Mouse (Mus musculus) MEL (cell line): ENCODE data around the gene Pi4k2a. TPM values are rescaled to one million over a fixed set of nuclear protein-coding genes. Genes with fewer than 3 reads are reported as not detected.

Experiments used
- DNase-seq: peaks from one replicate; pipeline ENCODE4 v3.0.0; 2011; ENCODE audit warnings: low read depth, low spot score
- H3K27ac ChIP-seq: 2 replicates; pipeline ENCODE4 v1.5.1; 2012; ENCODE audit warnings: low read depth, mild to moderate bottlenecking, control low read depth, low read length, moderate library complexity; ENCODE audit not compliant: control insufficient read depth
- H3K27me3 ChIP-seq, 2 experiments: fragments of 150-350 bp in 1 of 2; sonication (generic) in 1 of 2; 2 replicates each; pipeline ENCODE4 v1.6.1; 2012; ENCODE audit warnings: low read length in 2 of 2, mild to moderate bottlenecking in 2 of 2, improper control_type of control experiment in 1 of 2, moderate library complexity in 1 of 2; ENCODE audit not compliant: insufficient read depth in 2 of 2, control insufficient read depth in 1 of 2
- H3K36me3 ChIP-seq, 2 experiments: 2 replicates each; pipeline ENCODE4 v1.6.1; 2012 to 2014; ENCODE audit warnings: low read length in 2 of 2, improper control_type of control experiment in 1 of 2, inconsistent platforms in 1 of 2, mild to moderate bottlenecking in 1 of 2; ENCODE audit not compliant: insufficient read depth in 2 of 2, control insufficient read depth in 1 of 2
- H3K4me1 ChIP-seq, 2 experiments: fragments of 150-350 bp in 1 of 2; sonication (generic) in 1 of 2; 2 replicates each; pipeline ENCODE4 v1.6.1; 2012; ENCODE audit warnings: low read length in 2 of 2, improper control_type of control experiment in 1 of 2, mild to moderate bottlenecking in 1 of 2; ENCODE audit not compliant: insufficient read depth in 2 of 2, control insufficient read depth in 1 of 2
- H3K4me3 ChIP-seq, 2 experiments: fragments of 150-350 bp in 1 of 2; sonication (generic) in 1 of 2; 2 replicates each; pipeline ENCODE4 v1.5.1; 2012; ENCODE audit warnings: low read depth in 2 of 2, low read length in 2 of 2, mild to moderate bottlenecking in 2 of 2, moderate library complexity in 2 of 2, control low read depth in 1 of 2, improper control_type of control experiment in 1 of 2; ENCODE audit not compliant: control insufficient read depth in 1 of 2, insufficient read depth in 1 of 2
- H3K79me2 ChIP-seq: 2 replicates; pipeline ENCODE4 v1.6.1; 2012; ENCODE audit warnings: mild to moderate bottlenecking, low read length, moderate library complexity; ENCODE audit not compliant: control insufficient read depth, poor library complexity, insufficient read depth
- H3K9ac ChIP-seq: 2 replicates; pipeline ENCODE4 v1.6.1; 2012; ENCODE audit warnings: low read depth, mild to moderate bottlenecking, control low read depth, low read length, moderate library complexity; ENCODE audit not compliant: control insufficient read depth, poor library complexity, severe bottlenecking
- H3K9me3 ChIP-seq: fragments of 150-350 bp; sonication (generic); replicated peaks from 2 replicates; pipeline ENCODE4 v1.6.1; 2012; ENCODE audit warnings: mild to moderate bottlenecking, low read length, improper control_type of control experiment, moderate library complexity; ENCODE audit not compliant: insufficient read depth
- BHLHE40 ChIP-seq: IDR thresholded peaks from 2 replicates; pipeline ENCODE4 v1.6.1; 2012; ENCODE audit warnings: low read depth, mild to moderate bottlenecking, inconsistent platforms, low read length, improper control_type of control experiment, borderline replicate concordance
- CHD1 ChIP-seq: IDR thresholded peaks from 2 replicates; pipeline ENCODE4 v1.6.1; 2012; ENCODE audit warnings: low read depth, mild to moderate bottlenecking, inconsistent platforms, low read length, improper control_type of control experiment
- CTCF ChIP-seq, 3 experiments: IDR thresholded peaks in 2 of 3; conservative IDR thresholded peaks in 1 of 3; 2 replicates each; pipeline ENCODE4 v1.5.1; 2011 to 2012; ENCODE audit warnings: low read length in 3 of 3, low read depth in 2 of 3, mild to moderate bottlenecking in 2 of 3, improper control_type of control experiment in 1 of 3, inconsistent platforms in 1 of 3, mixed read lengths in 1 of 3, moderate library complexity in 1 of 3; ENCODE audit not compliant: control insufficient read depth in 1 of 3, insufficient read depth in 1 of 3, poor library complexity in 1 of 3, severe bottlenecking in 1 of 3
- E2F4 ChIP-seq: IDR thresholded peaks from 2 replicates; pipeline ENCODE4 v1.6.1; 2011; ENCODE audit warnings: low read depth, low read length, improper control_type of control experiment, borderline replicate concordance
- ETS1 ChIP-seq: IDR thresholded peaks from 2 replicates; pipeline ENCODE4 v1.6.1; 2012; ENCODE audit warnings: low read depth, mild to moderate bottlenecking, inconsistent platforms, low read length, improper control_type of control experiment, moderate library complexity
- GATA1 ChIP-seq: IDR thresholded peaks from 2 replicates; pipeline ENCODE4 v1.6.1; 2011; ENCODE audit warnings: low read depth, low read length, improper control_type of control experiment
- HCFC1 ChIP-seq: IDR thresholded peaks from 2 replicates; pipeline ENCODE4 v1.6.1; 2012; ENCODE audit warnings: low read depth, mild to moderate bottlenecking, inconsistent platforms, low read length, improper control_type of control experiment, moderate library complexity
- JUND ChIP-seq: IDR thresholded peaks from 2 replicates; pipeline ENCODE4 v1.6.1; 2011; ENCODE audit warnings: low read depth, mild to moderate bottlenecking, improper control_type of control experiment, low read length
- KAT2A ChIP-seq: conservative IDR thresholded peaks from 2 replicates; pipeline ENCODE4 v1.6.1; 2012; ENCODE audit warnings: low read depth, low read length, improper control_type of control experiment, inconsistent platforms
- MAFK ChIP-seq: IDR thresholded peaks from 2 replicates; pipeline ENCODE4 v1.6.1; 2011; ENCODE audit warnings: low read depth, mild to moderate bottlenecking, low read length, improper control_type of control experiment, borderline replicate concordance
- MAX ChIP-seq: IDR thresholded peaks from 2 replicates; pipeline ENCODE4 v1.6.1; 2011; ENCODE audit warnings: low read length, improper control_type of control experiment
- MEF2A ChIP-seq: IDR thresholded peaks from 2 replicates; pipeline ENCODE4 v1.6.1; 2014; ENCODE audit warnings: low read depth, mild to moderate bottlenecking, inconsistent platforms, low read length, improper control_type of control experiment; ENCODE audit not compliant: poor library complexity, insufficient replicate concordance, severe bottlenecking; ENCODE audit errors: extremely low read depth
- NRF1 ChIP-seq: IDR thresholded peaks from 2 replicates; pipeline ENCODE4 v1.6.1; 2014; ENCODE audit warnings: low read depth, mild to moderate bottlenecking, inconsistent platforms, low read length, improper control_type of control experiment, moderate library complexity; ENCODE audit not compliant: poor library complexity, insufficient read depth, severe bottlenecking
- POLR2AphosphoS2 ChIP-seq: IDR thresholded peaks from 2 replicates; pipeline ENCODE4 v1.6.1; 2011; ENCODE audit warnings: low read length, improper control_type of control experiment
- POLR2AphosphoS5 ChIP-seq: IDR thresholded peaks from 2 replicates; pipeline ENCODE4 v1.6.1; 2012; ENCODE audit warnings: low read depth, borderline replicate concordance, mild to moderate bottlenecking, inconsistent platforms, low read length, moderate library complexity, mixed read lengths
- RAD21 ChIP-seq: IDR thresholded peaks from 2 replicates; pipeline ENCODE4 v1.6.1; 2011; ENCODE audit warnings: mild to moderate bottlenecking, low read depth, low read length, improper control_type of control experiment
- RCOR1 ChIP-seq: IDR thresholded peaks from 2 replicates; pipeline ENCODE4 v1.6.1; 2012; ENCODE audit warnings: low read depth, mild to moderate bottlenecking, inconsistent platforms, low read length, improper control_type of control experiment
- SMC3 ChIP-seq: IDR thresholded peaks from 2 replicates; pipeline ENCODE4 v1.6.1; 2011; ENCODE audit warnings: low read depth, low read length, improper control_type of control experiment
- UBTF ChIP-seq: IDR thresholded peaks from 2 replicates; pipeline ENCODE4 v1.6.1; 2012; ENCODE audit warnings: low read depth, mild to moderate bottlenecking, inconsistent platforms, low read length, improper control_type of control experiment, moderate library complexity, borderline replicate concordance; ENCODE audit not compliant: insufficient read depth
- USF1 ChIP-seq: IDR thresholded peaks from 2 replicates; pipeline ENCODE4 v1.6.1; 2014; ENCODE audit warnings: low read depth, mild to moderate bottlenecking, inconsistent platforms, low read length, improper control_type of control experiment, moderate library complexity
- USF2 ChIP-seq, 2 experiments: IDR thresholded peaks; 2 replicates each; pipeline ENCODE4 v1.6.1; 2011 to 2012; ENCODE audit warnings: improper control_type of control experiment in 2 of 2, low read length in 2 of 2, borderline replicate concordance in 1 of 2, inconsistent platforms in 1 of 2, low read depth in 1 of 2, mild to moderate bottlenecking in 1 of 2; ENCODE audit not compliant: insufficient read depth in 1 of 2
- ZC3H11A ChIP-seq: IDR thresholded peaks from 2 replicates; pipeline ENCODE4 v1.6.1; 2012; ENCODE audit warnings: low read depth, mild to moderate bottlenecking, inconsistent platforms, low read length, improper control_type of control experiment
- ZMIZ1 ChIP-seq: IDR thresholded peaks from 2 replicates; pipeline ENCODE4 v1.6.1; 2012; ENCODE audit warnings: low read depth, mild to moderate bottlenecking, inconsistent platforms, low read length, improper control_type of control experiment, moderate library complexity
- ZNF384 ChIP-seq: IDR thresholded peaks from 2 replicates; pipeline ENCODE4 v1.6.1; 2012; ENCODE audit warnings: low read depth, mild to moderate bottlenecking, inconsistent platforms, low read length, improper control_type of control experiment
- polyA plus RNA-seq, 2 experiments: library from polyadenylated mRNA; stranded (reverse) in 1 of 2; unstranded in 1 of 2; fragments of >175 nt in 1 of 2; fragments of >200 nt in 1 of 2; gene quantifications; 2 replicates each; pipeline versions ENCODE4 v1.2.1 to v1.2.4; 2012; ENCODE audit warnings: low replicate concordance in 2 of 2, low read depth in 1 of 2; ENCODE audit not compliant: insufficient read length in 2 of 2, insufficient read depth in 1 of 2, missing spikeins in 1 of 2
- total RNA-seq: library from RNA; depleted of rRNA; stranded (reverse); fragments of 300-350 nt; gene quantifications from 2 replicates; pipeline ENCODE4 v1.2.3, GENCODE M21; 2012

Pi4k2a gene
- total and polyA plus RNA-seq, 3 experiments: 10.2 to 30.3 TPM; not detected in 1

GRCm38 (mm10) chr19:42058426-42058825 is 31.8 kb upstream of the Pi4k2a start:
- Histone ChIP-seq H3K4me1 (no peaks in the 10 kb centered on the region), H3K9ac (no peak overlapping the region), H3K4me3 (no peak overlapping the region), H3K9me3 (no peaks in the 10 kb centered on the region), H3K27ac (no peak overlapping the region), H3K36me3 (no peaks in the 10 kb centered on the region), H3K79me2 (no peaks in the 10 kb centered on the region), H3K27me3 (peaks cover 21 to 33% of the 10 kb centered on the region in 2 experiments)
- no peak for DNase-seq
- TF ChIP-seq BHLHE40: no peak
- TF ChIP-seq ZC3H11A: no peak
- TF ChIP-seq HCFC1: no peak
- no peak for TF ChIP-seq CTCF (IDR thresholded peaks at IDR 0.05 in 2 of 3, conservative IDR thresholded peaks at IDR 0.05 in 1 of 3; ENCODE audit: control insufficient read depth in 1 of 3, insufficient read depth in 1 of 3, low read depth in 2 of 3, low read length in 3 of 3, poor library complexity in 1 of 3, severe bottlenecking in 1 of 3)
- TF ChIP-seq POLR2AphosphoS5: no peak
- no peak for TF ChIP-seq CHD1
- TF ChIP-seq GATA1: no peak
- TF ChIP-seq USF1: no peak
- TF ChIP-seq RAD21: no peak
- no peak for TF ChIP-seq SMC3
- TF ChIP-seq RCOR1: no peak
- no peak for TF ChIP-seq MEF2A
- TF ChIP-seq ETS1: no peak
- TF ChIP-seq UBTF: no peak
- TF ChIP-seq MAX: no peak
- TF ChIP-seq NRF1: no peak
- TF ChIP-seq ZNF384: no peak
- TF ChIP-seq E2F4: no peak
- TF ChIP-seq MAFK: no peak
- TF ChIP-seq POLR2AphosphoS2: no peak

- no peak for TF ChIP-seq USF2 (IDR thresholded peaks at IDR 0.05; ENCODE audit: borderline replicate concordance in 1 of 2, insufficient read depth in 1 of 2, low read depth in 1 of 2, low read length in 2 of 2)
- no peak for TF ChIP-seq JUND
- TF ChIP-seq MEF2A: no peak
- TF ChIP-seq ZMIZ1: no peak
- no peak for TF ChIP-seq KAT2A
- Histone ChIP-seq H3K27me3 (peaks cover 23 to 41% of the 10 kb centered on the region in 2 experiments), H3K79me2 (no peaks in the 10 kb centered on the region), H3K4me3 (no peak overlapping the region), H3K9ac (no peak overlapping the region), H3K36me3 (no peaks in the 10 kb centered on the region), H3K9me3 (no peaks in the 10 kb centered on the region), H3K27ac (no peak overlapping the region), H3K4me1 (no peaks in the 10 kb centered on the region)
- DNase-seq: no peak
Measured at GRCm38 (mm10) chr19:42061443-42061842, 28.8 kb upstream of the Pi4k2a start.
